Mouse (Mus musculus) MEL (cell line): Measurements from ENCODE around the gene Trim40. TPM values are rescaled to one million over a fixed set of nuclear protein-coding genes. Genes with fewer than 3 reads are reported as not detected.

ENCODE experiments used
- DNase-seq: peaks from one replicate; pipeline ENCODE4 v3.0.0; 2011; ENCODE audit warnings: low read depth, low spot score
- H3K27ac ChIP-seq: 2 replicates; pipeline ENCODE4 v1.5.1; 2012; ENCODE audit warnings: low read depth, mild to moderate bottlenecking, control low read depth, low read length, moderate library complexity; ENCODE audit not compliant: control insufficient read depth
- H3K27me3 ChIP-seq, 2 experiments: fragments of 150-350 bp in 1 of 2; sonication (generic) in 1 of 2; 2 replicates each; pipeline ENCODE4 v1.6.1; 2012; ENCODE audit warnings: low read length in 2 of 2, mild to moderate bottlenecking in 2 of 2, improper control_type of control experiment in 1 of 2, moderate library complexity in 1 of 2; ENCODE audit not compliant: insufficient read depth in 2 of 2, control insufficient read depth in 1 of 2
- H3K36me3 ChIP-seq, 2 experiments: 2 replicates each; pipeline ENCODE4 v1.6.1; 2012 to 2014; ENCODE audit warnings: low read length in 2 of 2, improper control_type of control experiment in 1 of 2, inconsistent platforms in 1 of 2, mild to moderate bottlenecking in 1 of 2; ENCODE audit not compliant: insufficient read depth in 2 of 2, control insufficient read depth in 1 of 2
- H3K4me1 ChIP-seq, 2 experiments: fragments of 150-350 bp in 1 of 2; sonication (generic) in 1 of 2; 2 replicates each; pipeline ENCODE4 v1.6.1; 2012; ENCODE audit warnings: low read length in 2 of 2, improper control_type of control experiment in 1 of 2, mild to moderate bottlenecking in 1 of 2; ENCODE audit not compliant: insufficient read depth in 2 of 2, control insufficient read depth in 1 of 2
- H3K4me3 ChIP-seq, 2 experiments: fragments of 150-350 bp in 1 of 2; sonication (generic) in 1 of 2; 2 replicates each; pipeline ENCODE4 v1.5.1; 2012; ENCODE audit warnings: low read depth in 2 of 2, low read length in 2 of 2, mild to moderate bottlenecking in 2 of 2, moderate library complexity in 2 of 2, control low read depth in 1 of 2, improper control_type of control experiment in 1 of 2; ENCODE audit not compliant: control insufficient read depth in 1 of 2, insufficient read depth in 1 of 2
- H3K79me2 ChIP-seq: 2 replicates; pipeline ENCODE4 v1.6.1; 2012; ENCODE audit warnings: mild to moderate bottlenecking, low read length, moderate library complexity; ENCODE audit not compliant: control insufficient read depth, poor library complexity, insufficient read depth
- H3K9ac ChIP-seq: 2 replicates; pipeline ENCODE4 v1.6.1; 2012; ENCODE audit warnings: low read depth, mild to moderate bottlenecking, control low read depth, low read length, moderate library complexity; ENCODE audit not compliant: control insufficient read depth, poor library complexity, severe bottlenecking
- H3K9me3 ChIP-seq: fragments of 150-350 bp; sonication (generic); replicated peaks from 2 replicates; pipeline ENCODE4 v1.6.1; 2012; ENCODE audit warnings: mild to moderate bottlenecking, low read length, improper control_type of control experiment, moderate library complexity; ENCODE audit not compliant: insufficient read depth
- CHD2 ChIP-seq: IDR thresholded peaks from 2 replicates; pipeline ENCODE4 v1.6.1; 2011; ENCODE audit warnings: low read length, improper control_type of control experiment
- E2F4 ChIP-seq: IDR thresholded peaks from 2 replicates; pipeline ENCODE4 v1.6.1; 2011; ENCODE audit warnings: low read depth, low read length, improper control_type of control experiment, borderline replicate concordance
- EP300 ChIP-seq, 2 experiments: IDR thresholded peaks; 2 replicates each; pipeline ENCODE4 v1.6.1; 2011; ENCODE audit warnings: improper control_type of control experiment in 2 of 2, low read length in 2 of 2, low read depth in 1 of 2, mild to moderate bottlenecking in 1 of 2
- ETS1 ChIP-seq: IDR thresholded peaks from 2 replicates; pipeline ENCODE4 v1.6.1; 2012; ENCODE audit warnings: low read depth, mild to moderate bottlenecking, inconsistent platforms, low read length, improper control_type of control experiment, moderate library complexity
- GATA1 ChIP-seq: IDR thresholded peaks from 2 replicates; pipeline ENCODE4 v1.6.1; 2011; ENCODE audit warnings: low read depth, low read length, improper control_type of control experiment
- HCFC1 ChIP-seq: IDR thresholded peaks from 2 replicates; pipeline ENCODE4 v1.6.1; 2012; ENCODE audit warnings: low read depth, mild to moderate bottlenecking, inconsistent platforms, low read length, improper control_type of control experiment, moderate library complexity
- JUND ChIP-seq: IDR thresholded peaks from 2 replicates; pipeline ENCODE4 v1.6.1; 2011; ENCODE audit warnings: low read depth, mild to moderate bottlenecking, improper control_type of control experiment, low read length
- MAFK ChIP-seq: IDR thresholded peaks from 2 replicates; pipeline ENCODE4 v1.6.1; 2011; ENCODE audit warnings: low read depth, mild to moderate bottlenecking, low read length, improper control_type of control experiment, borderline replicate concordance
- MAZ ChIP-seq: IDR thresholded peaks from 2 replicates; pipeline ENCODE4 v1.6.1; 2012; ENCODE audit warnings: low read depth, mild to moderate bottlenecking, inconsistent platforms, low read length, improper control_type of control experiment
- MXI1 ChIP-seq: IDR thresholded peaks from 2 replicates; pipeline ENCODE4 v1.6.1; 2011; ENCODE audit warnings: mild to moderate bottlenecking, low read depth, low read length, improper control_type of control experiment
- MYC ChIP-seq: IDR thresholded peaks from 2 replicates; pipeline ENCODE4 v1.6.1; 2011; ENCODE audit warnings: low read depth, mild to moderate bottlenecking, low read length, improper control_type of control experiment, moderate library complexity
- POLR2A ChIP-seq, 2 experiments: IDR thresholded peaks; 2 replicates each; pipeline ENCODE4 v1.6.1; 2011 to 2012; ENCODE audit warnings: low read length in 2 of 2, mild to moderate bottlenecking in 2 of 2, control low read depth in 1 of 2, improper control_type of control experiment in 1 of 2, low read depth in 1 of 2, moderate library complexity in 1 of 2; ENCODE audit not compliant: control insufficient read depth in 1 of 2, insufficient read depth in 1 of 2, poor library complexity in 1 of 2
- POLR2AphosphoS2 ChIP-seq: IDR thresholded peaks from 2 replicates; pipeline ENCODE4 v1.6.1; 2011; ENCODE audit warnings: low read length, improper control_type of control experiment
- RAD21 ChIP-seq: IDR thresholded peaks from 2 replicates; pipeline ENCODE4 v1.6.1; 2011; ENCODE audit warnings: mild to moderate bottlenecking, low read depth, low read length, improper control_type of control experiment
- TAL1 ChIP-seq: IDR thresholded peaks from 2 replicates; pipeline ENCODE4 v1.6.1; 2012; ENCODE audit warnings: mild to moderate bottlenecking, inconsistent platforms, low read length, moderate library complexity, mixed read lengths
- TBP ChIP-seq: IDR thresholded peaks from 2 replicates; pipeline ENCODE4 v1.8.0; 2011; ENCODE audit warnings: low read depth, low read length, improper control_type of control experiment
- UBTF ChIP-seq: IDR thresholded peaks from 2 replicates; pipeline ENCODE4 v1.6.1; 2012; ENCODE audit warnings: low read depth, mild to moderate bottlenecking, inconsistent platforms, low read length, improper control_type of control experiment, moderate library complexity, borderline replicate concordance; ENCODE audit not compliant: insufficient read depth
- ZC3H11A ChIP-seq: IDR thresholded peaks from 2 replicates; pipeline ENCODE4 v1.6.1; 2012; ENCODE audit warnings: low read depth, mild to moderate bottlenecking, inconsistent platforms, low read length, improper control_type of control experiment
- polyA plus RNA-seq, 2 experiments: library from polyadenylated mRNA; stranded (reverse) in 1 of 2; unstranded in 1 of 2; fragments of >175 nt in 1 of 2; fragments of >200 nt in 1 of 2; gene quantifications; 2 replicates each; pipeline versions ENCODE4 v1.2.1 to v1.2.4; 2012; ENCODE audit warnings: low replicate concordance in 2 of 2, low read depth in 1 of 2; ENCODE audit not compliant: insufficient read length in 2 of 2, insufficient read depth in 1 of 2, missing spikeins in 1 of 2
- total RNA-seq: library from RNA; depleted of rRNA; stranded (reverse); fragments of 300-350 nt; gene quantifications from 2 replicates; pipeline ENCODE4 v1.2.3, GENCODE M21; 2012

The Trim40 gene
- total and polyA plus RNA-seq, 3 experiments, result 0.04 TPM; not detected in 1

GRCm38 (mm10) chr17:36885132-36885790 is 4.7 kb downstream of the Trim40 start:
- Histone ChIP-seq H3K36me3 (peaks cover 0 to 4% of the 10 kb centered on the region in 2 experiments; a peak in 2 of 4 replicates), H3K4me3 (no peak overlapping the region), H3K79me2 (no peaks in the 10 kb centered on the region), H3K27ac (no peak overlapping the region), H3K4me1 (peaks cover 0 to 2% of the 10 kb centered on the region in 2 experiments; a peak in 1 of 4 replicates), H3K9ac (no peak overlapping the region), H3K9me3 (no peaks in the 10 kb centered on the region), H3K27me3 (no peaks in the 10 kb centered on the region; a peak in 1 of 4 replicates)
- TF ChIP-seq MXI1, result no peak
- TF ChIP-seq EP300 (IDR thresholded peaks at IDR 0.05; ENCODE audit: low read depth in 1 of 2, low read length in 2 of 2), result no peak
- no peak for TF ChIP-seq MYC
- no peak for TF ChIP-seq UBTF
- no peak for TF ChIP-seq CHD2
- TF ChIP-seq POLR2A (IDR thresholded peaks at IDR 0.05; ENCODE audit: control insufficient read depth in 1 of 2, insufficient read depth in 1 of 2, low read depth in 1 of 2, low read length in 2 of 2, poor library complexity in 1 of 2), result no peak
- no peak for TF ChIP-seq MAFK
- TF ChIP-seq HCFC1, result no peak
- no peak for TF ChIP-seq GATA1
- no peak for DNase-seq

GRCm38 (mm10) chr17:36883350-36883749 is 6.6 kb downstream of the Trim40 start:
- Histone ChIP-seq H3K9ac (no peak overlapping the region), H3K79me2 (no peaks in the 10 kb centered on the region), H3K27me3 (no peaks in the 10 kb centered on the region), H3K9me3 (no peaks in the 10 kb centered on the region), H3K36me3 (peaks cover 0 to 4% of the 10 kb centered on the region in 2 experiments; a peak in 2 of 4 replicates), H3K4me3 (no peak overlapping the region), H3K4me1 (peaks cover 0 to 2% of the 10 kb centered on the region in 2 experiments; a peak in 1 of 4 replicates), H3K27ac (no peak overlapping the region)
- no peak for DNase-seq
- TF ChIP-seq POLR2AphosphoS2, result no peak
- TF ChIP-seq RAD21, result no peak
- no peak for TF ChIP-seq UBTF
- no peak for TF ChIP-seq TBP
- TF ChIP-seq TAL1, result no peak
- TF ChIP-seq MAZ, result no peak

- DNase-seq, result no peak
- Histone ChIP-seq H3K9me3 (no peaks in the 10 kb centered on the region), H3K79me2 (peaks cover 6% of the 10 kb centered on the region), H3K27me3 (no peaks in the 10 kb centered on the region), H3K9ac (no peak overlapping the region)
- TF ChIP-seq ZC3H11A (no peak), ETS1 (no peak), E2F4 (no peak), JUND (no peak), POLR2AphosphoS2 (no peak)
- TF ChIP-seq, all 39 proteins: peak for 0
- no peaks in the 10 kb centered on the region for H3K4me1 ChIP-seq
- H3K27ac ChIP-seq, result no peak overlapping the region
- peaks cover 0 to 2% of the 10 kb centered on the region in 2 experiments; a peak in 3 of 4 replicates for H3K36me3 ChIP-seq
- H3K4me3 ChIP-seq, result no peak overlapping the region
These were observed 15.3 kb downstream of the Trim40 start for GRCm38 (mm10) chr17:36874636-36875035.
